Mouse (Mus musculus): ENCODE results near the gene Cryba4. TPM values are rescaled to one million over a fixed set of nuclear protein-coding genes. Genes with fewer than 3 reads are reported as not detected.

Cryba4 gene
- polyA plus RNA-seq, 1 experiment from 2014 or later = 0.69 TPM

GRCm38 (mm10) chr5:112255426-112255825 is 3.1 kb upstream of the Cryba4 start, which contains the start of gene Crybb1:
TSS of gene Crybb1 (plus strand) at chr5:112255815.
- no peak for ATAC-seq (replicated peaks; ENCODE audit: insufficient number of reproducible peaks, low FRiP score, low TSS enrichment, low read depth)
- WGBS = 44% methylated on average over 3 of the region's 3 CpGs
- Histone ChIP-seq H3K4me1 (ENCODE audit: control insufficient read depth, insufficient read depth, low read length) (no peaks in the 10 kb centered on the region), H3K9ac (replicated peaks; ENCODE audit: low read length) (no peak within 1 kb of the TSS), H3K27ac (replicated peaks; ENCODE audit: low read depth, low read length) (no peak within 1 kb of the TSS), H3K27me3 (ENCODE audit: control insufficient read depth, insufficient read depth, low read length) (no peaks in the 10 kb centered on the region), H3K4me2 (ENCODE audit: low read depth, low read length) (no peak within 1 kb of the TSS), H3K4me3 (ENCODE audit: low read depth, low read length) (no peak within 1 kb of the TSS), H3K36me3 (replicated peaks; ENCODE audit: control insufficient read depth, insufficient read depth, low read depth, low read length) (no peaks in the 10 kb centered on the region), H3K9me3 (replicated peaks; ENCODE audit: control insufficient read depth, low read length) (no peaks in the 10 kb centered on the region)
- no peak for DNase-seq (ENCODE audit: low spot score)

GRCm38 (mm10) chr5:112254282-112254806 is 2.0 kb upstream of the Cryba4 start:
- no peak for ATAC-seq (replicated peaks; ENCODE audit: insufficient number of reproducible peaks, low FRiP score, low TSS enrichment, low read depth)
- no peak overlapping the region for H3K4me3 ChIP-seq (ENCODE audit: low read depth, low read length)
- 75% methylated on average over 7 of the region's 7 CpGs for WGBS
- H3K27ac ChIP-seq (replicated peaks; ENCODE audit: low read depth, low read length) = no peak overlapping the region
- H3K36me3 ChIP-seq (replicated peaks; ENCODE audit: control insufficient read depth, insufficient read depth, low read depth, low read length) = no peaks in the 10 kb centered on the region
- no peak overlapping the region for H3K9ac ChIP-seq (replicated peaks; ENCODE audit: low read length)
- H3K27me3 ChIP-seq (ENCODE audit: control insufficient read depth, insufficient read depth, low read length) = no peaks in the 10 kb centered on the region
- H3K4me1 ChIP-seq (ENCODE audit: control insufficient read depth, insufficient read depth, low read length) = no peaks in the 10 kb centered on the region
- H3K4me2 ChIP-seq (ENCODE audit: low read depth, low read length) = no peak overlapping the region
- no peaks in the 10 kb centered on the region for H3K9me3 ChIP-seq (replicated peaks; ENCODE audit: control insufficient read depth, low read length)
- DNase-seq (ENCODE audit: low spot score) = no peak

DNA sequence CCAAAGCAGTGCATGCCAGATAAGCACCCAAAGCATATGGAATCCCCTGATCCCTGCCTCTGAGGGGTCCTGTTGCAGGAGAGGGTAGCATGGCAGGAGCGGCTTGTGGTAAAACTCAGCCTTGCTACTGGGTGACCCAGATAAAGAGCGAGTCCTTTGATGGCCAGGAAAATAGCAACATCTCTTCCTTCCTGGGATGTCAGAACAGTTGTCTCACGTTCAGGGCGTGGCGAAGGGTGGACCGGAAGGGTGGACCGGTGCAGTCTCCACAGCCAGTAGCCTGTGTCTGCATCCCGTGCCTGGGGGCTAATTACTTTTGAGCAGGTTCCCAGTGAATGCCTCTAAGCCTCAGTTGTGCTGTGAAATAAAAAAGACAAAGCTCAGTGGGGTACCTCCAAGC is 851 bp upstream of the Cryba4 start:
- Histone ChIP-seq H3K4me2 (ENCODE audit: low read depth, low read length) (no peak overlapping the region), H3K36me3 (replicated peaks; ENCODE audit: control insufficient read depth, insufficient read depth, low read depth, low read length) (no peaks in the 10 kb centered on the region), H3K27me3 (ENCODE audit: control insufficient read depth, insufficient read depth, low read length) (no peaks in the 10 kb centered on the region), H3K27ac (replicated peaks; ENCODE audit: low read depth, low read length) (no peak overlapping the region), H3K4me3 (ENCODE audit: low read depth, low read length) (no peak overlapping the region), H3K9me3 (replicated peaks; ENCODE audit: control insufficient read depth, low read length) (no peaks in the 10 kb centered on the region), H3K9ac (replicated peaks; ENCODE audit: low read length) (no peak overlapping the region), H3K4me1 (ENCODE audit: control insufficient read depth, insufficient read depth, low read length) (no peaks in the 10 kb centered on the region)
- WGBS = 17% methylated on average over 8 of the region's 8 CpGs
- no peak for DNase-seq (ENCODE audit: low spot score)
- ATAC-seq (replicated peaks; ENCODE audit: insufficient number of reproducible peaks, low FRiP score, low TSS enrichment, low read depth) = no peak

DNA sequence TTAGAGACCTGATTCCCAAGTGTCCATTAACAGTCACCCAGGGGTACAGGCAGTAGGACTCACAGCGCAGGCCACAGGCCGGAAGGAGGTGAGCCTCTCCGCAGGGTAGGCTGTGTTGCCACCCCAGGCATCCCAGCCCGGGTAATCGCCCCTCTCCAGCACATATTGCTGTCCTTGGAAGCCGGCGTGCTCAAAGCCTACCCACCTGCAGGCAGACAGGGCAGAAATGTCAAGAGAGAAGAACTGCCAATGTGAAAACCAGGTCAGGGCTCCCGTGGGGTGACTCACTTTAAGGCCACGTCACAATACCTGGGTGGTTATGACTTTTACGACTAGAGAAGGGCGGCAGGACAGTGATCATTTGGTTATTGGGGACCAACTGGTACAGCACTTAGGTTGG is 3.2 kb downstream of the Cryba4 start:
- H3K9ac ChIP-seq (replicated peaks; ENCODE audit: low read length) = no peak overlapping the region
- no peaks in the 10 kb centered on the region for H3K9me3 ChIP-seq (replicated peaks; ENCODE audit: control insufficient read depth, low read length)
- no peak overlapping the region for H3K4me2 ChIP-seq (ENCODE audit: low read depth, low read length)
- H3K4me1 ChIP-seq (ENCODE audit: control insufficient read depth, insufficient read depth, low read length) = no peaks in the 10 kb centered on the region
- no peaks in the 10 kb centered on the region for H3K27me3 ChIP-seq (ENCODE audit: control insufficient read depth, insufficient read depth, low read length)
- H3K4me3 ChIP-seq (ENCODE audit: low read depth, low read length) = no peak overlapping the region
- H3K27ac ChIP-seq (replicated peaks; ENCODE audit: low read depth, low read length) = no peak overlapping the region
- no peak for DNase-seq (ENCODE audit: low spot score)
- no peaks in the 10 kb centered on the region for H3K36me3 ChIP-seq (replicated peaks; ENCODE audit: control insufficient read depth, insufficient read depth, low read depth, low read length)
- no peak for ATAC-seq (replicated peaks; ENCODE audit: insufficient number of reproducible peaks, low FRiP score, low TSS enrichment, low read depth)
- 82% methylated on average over 11 of the region's 11 CpGs for WGBS

DNA sequence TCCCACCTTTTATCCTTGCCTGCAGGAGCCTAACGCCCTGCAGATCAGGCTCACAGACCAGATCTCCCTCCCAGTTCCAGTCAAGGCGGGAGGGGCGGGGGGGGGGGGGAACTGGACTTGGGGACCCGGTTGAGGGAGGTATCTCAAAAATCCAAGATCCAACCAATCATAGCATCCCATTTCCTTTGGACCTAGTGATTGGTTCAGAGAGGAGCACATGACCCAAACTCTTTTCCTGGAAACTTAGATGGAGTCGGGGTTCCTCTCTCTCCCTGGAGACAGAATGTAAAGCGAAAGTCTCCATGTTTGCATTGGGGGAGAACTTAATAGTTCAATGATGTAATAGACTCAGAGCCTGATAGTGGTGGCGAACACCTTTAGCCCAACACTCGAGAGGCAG is 4.9 kb downstream of the Cryba4 start:
- Histone ChIP-seq H3K4me1 (ENCODE audit: control insufficient read depth, insufficient read depth, low read length) (no peaks in the 10 kb centered on the region), H3K9ac (replicated peaks; ENCODE audit: low read length) (no peak overlapping the region), H3K27me3 (ENCODE audit: control insufficient read depth, insufficient read depth, low read length) (no peaks in the 10 kb centered on the region), H3K4me3 (ENCODE audit: low read depth, low read length) (no peak overlapping the region), H3K4me2 (ENCODE audit: low read depth, low read length) (no peak overlapping the region), H3K36me3 (replicated peaks; ENCODE audit: control insufficient read depth, insufficient read depth, low read depth, low read length) (no peaks in the 10 kb centered on the region), H3K27ac (replicated peaks; ENCODE audit: low read depth, low read length) (no peak overlapping the region), H3K9me3 (replicated peaks; ENCODE audit: control insufficient read depth, low read length) (no peaks in the 10 kb centered on the region)
- 52% methylated on average over 7 of the region's 8 CpGs for WGBS
- no peak for ATAC-seq (replicated peaks; ENCODE audit: insufficient number of reproducible peaks, low FRiP score, low TSS enrichment, low read depth)
- no peak for DNase-seq (ENCODE audit: low spot score)

DNA sequence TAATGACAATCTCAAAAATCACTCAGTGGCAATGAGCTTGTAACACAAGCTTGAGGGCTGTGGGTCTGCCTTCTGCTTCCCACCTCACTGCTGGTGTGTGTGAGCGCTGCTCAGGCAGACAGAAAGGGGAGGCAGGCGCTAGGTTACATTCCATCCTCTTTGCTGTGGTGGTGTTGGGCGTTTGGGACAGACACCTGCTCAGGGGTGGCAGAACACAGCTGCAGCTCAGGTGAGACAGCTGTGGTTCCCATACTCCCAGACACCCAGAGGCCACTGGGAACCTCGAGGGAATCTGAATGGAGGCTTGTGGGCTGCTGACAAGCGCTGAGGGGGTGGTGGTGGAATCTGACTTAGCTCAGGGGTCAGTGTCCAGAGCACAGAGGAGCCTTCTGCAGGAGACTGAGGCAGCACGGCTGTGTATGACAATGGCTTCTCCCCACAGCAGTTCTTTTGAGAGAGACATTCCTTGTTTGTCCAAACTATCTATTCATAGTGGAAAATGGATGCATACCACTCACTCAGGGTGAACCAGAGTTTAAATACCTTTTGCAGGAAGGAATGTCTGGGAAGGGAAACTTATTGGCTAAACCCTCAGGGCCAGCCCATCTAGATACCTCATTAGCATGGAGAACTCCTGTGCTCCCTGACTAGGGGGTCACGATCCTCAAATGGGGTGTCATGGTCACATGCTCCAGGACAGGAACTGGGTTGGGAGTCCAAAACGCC is 7.3 kb downstream of the Cryba4 start:
- Histone ChIP-seq H3K27ac (replicated peaks; ENCODE audit: low read depth, low read length) (no peak overlapping the region), H3K4me1 (ENCODE audit: control insufficient read depth, insufficient read depth, low read length) (no peaks in the 10 kb centered on the region), H3K27me3 (ENCODE audit: control insufficient read depth, insufficient read depth, low read length) (no peaks in the 10 kb centered on the region), H3K4me3 (ENCODE audit: low read depth, low read length) (no peak overlapping the region), H3K36me3 (replicated peaks; ENCODE audit: control insufficient read depth, insufficient read depth, low read depth, low read length) (no peaks in the 10 kb centered on the region), H3K4me2 (ENCODE audit: low read depth, low read length) (no peak overlapping the region), H3K9ac (replicated peaks; ENCODE audit: low read length) (no peak overlapping the region), H3K9me3 (replicated peaks; ENCODE audit: control insufficient read depth, low read length) (no peaks in the 10 kb centered on the region)
- WGBS = 55% methylated on average over 8 of the region's 8 CpGs
- DNase-seq (ENCODE audit: low spot score) (no peak), ATAC-seq (replicated peaks; ENCODE audit: insufficient number of reproducible peaks, low FRiP score, low TSS enrichment, low read depth) (no peak)

DNA sequence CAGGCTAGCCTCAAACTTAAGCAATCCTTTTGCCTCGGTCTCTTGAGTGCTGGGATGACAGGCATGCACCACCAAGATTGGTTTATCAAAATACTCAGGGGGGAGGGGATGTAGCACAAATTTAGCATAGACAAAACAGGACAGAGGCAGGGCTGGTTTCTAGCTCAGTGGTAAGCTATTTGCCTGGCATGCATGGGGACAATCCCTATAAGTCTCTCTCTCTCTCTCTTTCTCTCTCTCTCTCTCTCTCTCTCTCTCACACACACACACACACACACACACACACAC is 8.1 kb downstream of the Cryba4 start:
- ATAC-seq (replicated peaks; ENCODE audit: insufficient number of reproducible peaks, low FRiP score, low TSS enrichment, low read depth) = no peak
- WGBS = 76% methylated on average over 1 of the region's 1 CpGs

GRCm38 (mm10) chr5:112243539-112244274 is 8.6 kb downstream of the Cryba4 start:
- Histone ChIP-seq H3K27ac (replicated peaks; ENCODE audit: low read depth, low read length) (no peak overlapping the region), H3K9me3 (replicated peaks; ENCODE audit: control insufficient read depth, low read length) (no peaks in the 10 kb centered on the region), H3K4me2 (ENCODE audit: low read depth, low read length) (no peak overlapping the region), H3K9ac (replicated peaks; ENCODE audit: low read length) (no peak overlapping the region), H3K36me3 (replicated peaks; ENCODE audit: control insufficient read depth, insufficient read depth, low read depth, low read length) (no peaks in the 10 kb centered on the region), H3K4me3 (ENCODE audit: low read depth, low read length) (no peak overlapping the region), H3K4me1 (ENCODE audit: control insufficient read depth, insufficient read depth, low read length) (no peaks in the 10 kb centered on the region), H3K27me3 (ENCODE audit: control insufficient read depth, insufficient read depth, low read length) (no peaks in the 10 kb centered on the region)
- WGBS = 66% methylated on average over 10 of the region's 10 CpGs
- no peak for ATAC-seq (replicated peaks; ENCODE audit: insufficient number of reproducible peaks, low FRiP score, low TSS enrichment, low read depth)
- no peak for DNase-seq (ENCODE audit: low spot score)

More for the DNA sequence above, 8.1 kb downstream of the Cryba4 start:
- no peak overlapping the region for H3K27ac ChIP-seq (replicated peaks; ENCODE audit: low read depth, low read length)
- H3K9me3 ChIP-seq (replicated peaks; ENCODE audit: control insufficient read depth, low read length) = no peaks in the 10 kb centered on the region
- H3K36me3 ChIP-seq (replicated peaks; ENCODE audit: control insufficient read depth, insufficient read depth, low read depth, low read length) = no peaks in the 10 kb centered on the region
- no peak overlapping the region for H3K4me3 ChIP-seq (ENCODE audit: low read depth, low read length)
- H3K9ac ChIP-seq (replicated peaks; ENCODE audit: low read length) = no peak overlapping the region
- H3K4me2 ChIP-seq (ENCODE audit: low read depth, low read length) = no peak overlapping the region
- H3K27me3 ChIP-seq (ENCODE audit: control insufficient read depth, insufficient read depth, low read length) = no peaks in the 10 kb centered on the region
- no peak for DNase-seq (ENCODE audit: low spot score)
- H3K4me1 ChIP-seq (ENCODE audit: control insufficient read depth, insufficient read depth, low read length) = no peaks in the 10 kb centered on the region

Measured in embryonic facial prominence, embryonic 11.5 days (tissue).